Mouse (Mus musculus) ZHBTc4 (cell line): ENCODE data around the gene Ly75.

Experiments
- DNase-seq: peaks from one replicate; pipeline ENCODE4 v3.0.0-alpha.2; 2011; ENCODE audit warnings: low read depth, low spot score

The Ly75 gene

GRCm38 (mm10) chr2:60326948-60327347 lies 56.2 kb downstream of the Ly75 start:
- no peak for DNase-seq

- DNase-seq, result peak; percentile 76
Measured at GRCm38 (mm10) chr2:60323411-60323810, 59.7 kb downstream of the Ly75 start.

DNA sequence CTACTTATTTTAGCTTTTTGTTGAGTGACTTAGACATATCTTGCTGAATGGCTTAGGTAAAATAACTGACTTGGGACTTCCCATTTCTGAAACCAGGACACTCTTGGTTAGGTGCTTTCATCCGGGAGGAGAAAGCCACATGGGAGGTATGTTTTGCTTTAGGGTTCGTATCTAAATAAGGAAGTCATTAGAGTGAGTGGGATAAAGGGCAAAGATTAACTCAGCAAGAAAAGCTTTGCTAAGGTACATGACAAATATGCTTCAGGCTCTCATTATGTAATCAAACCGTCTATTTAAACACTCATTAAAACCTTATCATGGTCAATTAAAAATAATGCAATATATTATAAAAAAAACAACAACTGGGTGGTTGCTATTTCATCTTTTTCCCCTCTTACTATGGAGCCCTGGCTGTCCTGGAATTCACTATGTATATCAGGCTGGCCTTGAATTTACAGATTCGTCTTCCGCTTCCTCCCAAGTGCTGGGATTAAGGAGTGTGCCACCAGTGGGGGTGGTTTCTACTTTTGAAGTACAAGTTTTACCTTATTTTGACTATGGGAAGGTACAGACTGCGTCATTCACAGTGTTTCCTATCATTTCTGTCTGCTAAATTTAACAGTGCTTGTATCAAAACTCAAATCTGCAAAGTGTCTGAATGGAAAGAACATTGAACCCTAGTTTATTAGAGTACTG lies 60.9 kb downstream of the Ly75 start:
- DNase-seq, result no peak

GRCm38 (mm10) chr2:60303796-60304195 lies 79.3 kb downstream of the Ly75 start:
- no peak for DNase-seq

DNA sequence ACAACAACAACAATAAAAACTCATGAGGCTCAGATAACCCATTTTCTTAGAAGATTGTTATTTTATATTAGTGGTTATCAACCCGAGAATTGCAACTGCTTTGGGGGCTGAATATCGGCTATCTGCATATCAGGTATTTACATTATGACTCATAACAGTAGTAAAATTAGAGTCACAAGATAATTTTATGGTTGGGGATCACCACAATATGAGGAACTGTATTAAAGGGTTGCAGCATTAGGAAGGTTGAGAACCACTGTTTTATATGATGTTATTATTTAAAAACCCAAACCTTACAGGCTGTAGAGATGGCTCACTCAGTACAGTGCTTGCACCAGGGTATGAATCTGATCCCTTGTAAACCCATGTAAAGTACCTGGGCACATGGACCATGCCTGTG lies 83.8 kb downstream of the Ly75 start:
- no peak for DNase-seq

DNA sequence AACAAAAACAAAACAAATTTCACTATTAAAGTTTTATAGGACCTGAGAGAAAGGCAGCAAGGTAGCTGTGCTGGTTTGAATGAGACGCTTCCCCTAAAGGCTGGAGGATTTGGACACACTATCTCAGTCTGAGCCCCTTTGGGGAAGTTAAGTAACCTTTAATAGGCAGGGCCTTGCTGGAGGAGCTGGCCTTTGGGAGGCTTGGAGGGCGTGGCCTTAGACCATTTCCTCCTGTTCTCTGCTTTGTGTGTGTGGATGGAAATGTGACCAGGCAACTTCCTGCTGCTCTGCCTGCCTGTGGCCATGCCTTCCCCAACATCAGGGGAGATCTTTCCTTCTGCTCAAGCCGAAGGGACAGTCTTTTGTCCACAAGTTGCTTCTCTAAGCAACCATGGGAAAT lies 84.8 kb downstream of the Ly75 start:
- DNase-seq, result peak; percentile 68

DNA sequence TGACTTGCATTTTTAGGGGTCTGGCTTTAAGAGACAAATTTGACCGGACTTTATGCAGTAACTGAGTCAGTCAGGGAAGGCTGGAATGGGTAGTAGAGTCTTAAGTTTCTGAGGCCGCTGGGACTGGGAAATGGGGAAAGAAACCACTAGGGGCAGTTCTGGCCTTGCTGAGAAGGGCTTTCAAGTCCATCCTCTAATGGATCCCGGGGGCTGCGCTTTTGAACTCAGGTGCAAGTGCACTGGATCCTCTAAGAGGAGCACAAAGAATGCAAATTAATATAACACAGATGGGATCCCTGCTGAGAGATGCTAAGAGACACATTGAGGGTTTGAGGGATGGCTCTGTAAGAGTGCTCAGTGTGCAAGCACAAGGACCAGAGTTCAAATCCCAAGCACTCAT lies 91.7 kb downstream of the Ly75 start:
- peak; percentile 44 for DNase-seq

DNA sequence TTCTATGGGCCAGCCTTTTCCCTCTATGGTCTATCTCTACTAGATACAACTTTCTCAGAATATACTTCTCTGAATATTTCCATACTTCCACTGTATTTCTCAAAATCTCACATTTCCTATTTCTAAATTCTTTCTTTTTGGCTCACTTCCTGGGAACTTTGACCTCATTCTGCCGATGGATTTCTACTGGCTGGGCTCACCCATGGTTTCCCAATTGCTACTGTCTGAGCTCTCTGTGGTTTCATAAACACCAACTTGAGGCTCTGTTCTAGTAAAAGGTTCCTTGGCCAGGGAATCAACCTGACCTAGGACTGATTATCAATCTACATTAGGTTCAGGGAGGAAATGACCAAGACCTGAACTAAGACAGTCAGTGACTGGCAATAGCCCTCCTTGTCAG lies 93.7 kb downstream of the Ly75 start:
- no peak for DNase-seq

GRCm38 (mm10) chr2:60288606-60289005 lies 94.5 kb downstream of the Ly75 start:
- no peak for DNase-seq

DNA sequence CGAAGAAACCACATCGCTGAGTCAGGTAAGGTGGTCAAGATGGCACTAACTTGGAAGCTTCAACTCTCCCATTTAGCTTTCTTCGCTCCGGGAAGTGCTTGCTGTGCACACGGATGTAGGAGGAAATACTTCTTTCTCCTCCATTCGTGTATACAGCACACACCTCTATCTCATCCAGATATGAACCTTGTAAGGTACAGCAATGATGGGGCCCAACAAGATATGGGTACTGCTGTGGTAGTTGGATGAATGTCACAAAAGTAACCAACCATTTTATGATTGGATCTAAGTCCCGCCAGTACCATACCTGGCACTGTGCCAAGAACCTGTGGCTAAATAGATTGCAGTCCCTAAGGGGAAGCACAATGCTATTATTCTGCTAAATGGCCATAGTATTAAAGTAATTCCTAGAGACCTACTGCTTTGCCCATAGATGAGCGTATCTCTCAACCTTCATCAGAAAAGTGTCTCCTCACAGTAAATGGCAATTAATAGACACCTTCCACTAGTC lies 97.9 kb downstream of the Ly75 start:
- no peak for DNase-seq

DNA sequence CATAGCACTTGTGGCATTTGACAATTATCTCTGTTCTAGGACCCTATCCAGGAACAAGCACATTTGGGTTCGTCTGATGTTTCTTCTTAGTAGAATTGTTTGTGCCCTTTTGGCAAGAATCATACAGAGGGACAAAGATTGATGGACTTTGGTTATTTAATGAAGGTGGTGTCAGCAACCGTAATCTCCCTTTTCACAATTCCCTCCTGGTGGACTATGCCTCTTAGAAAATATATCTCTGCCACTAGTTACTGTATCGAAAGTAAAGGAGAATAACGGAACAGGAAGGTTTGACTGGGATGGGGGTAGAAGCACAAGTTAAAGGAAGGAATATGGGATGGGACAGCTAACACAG lies 98.7 kb downstream of the Ly75 start, which contains the start of gene Cd302:
Cd302 (minus strand) TSS at position 22 of the 355 bp plus-strand sequence.
- no peak for DNase-seq

GRCm38 (mm10) chr2:60283751-60284466 lies 99.2 kb downstream of the Ly75 start:
- peak; percentile 71 for DNase-seq

GRCm38 (mm10) chr2:60283208-60283750 lies 99.8 kb downstream of the Ly75 start:
- DNase-seq, result no peak

DNA sequence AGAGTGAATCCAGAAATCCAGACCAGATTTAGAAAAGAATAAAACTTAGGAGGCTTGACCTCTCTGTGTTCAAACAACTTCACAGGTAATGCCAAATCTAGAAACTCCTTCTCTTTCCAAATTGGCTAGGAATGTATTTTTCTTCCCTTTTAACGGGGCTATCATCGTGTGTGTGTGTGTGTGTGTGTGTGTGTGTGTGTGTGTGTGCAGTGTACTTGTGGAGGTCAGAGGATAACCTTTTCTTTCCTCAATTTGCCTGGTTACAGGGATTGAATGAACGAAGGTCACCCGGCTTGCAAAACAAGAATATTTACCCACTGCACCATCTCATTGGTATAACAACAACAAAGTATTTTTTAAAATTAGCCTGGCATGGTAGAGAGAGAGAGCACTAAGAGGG lies 100.5 kb downstream of the Ly75 start:
- no peak for DNase-seq

GRCm38 (mm10) chr2:60278627-60279026 lies 104.5 kb downstream of the Ly75 start:
- DNase-seq, result no peak

DNA sequence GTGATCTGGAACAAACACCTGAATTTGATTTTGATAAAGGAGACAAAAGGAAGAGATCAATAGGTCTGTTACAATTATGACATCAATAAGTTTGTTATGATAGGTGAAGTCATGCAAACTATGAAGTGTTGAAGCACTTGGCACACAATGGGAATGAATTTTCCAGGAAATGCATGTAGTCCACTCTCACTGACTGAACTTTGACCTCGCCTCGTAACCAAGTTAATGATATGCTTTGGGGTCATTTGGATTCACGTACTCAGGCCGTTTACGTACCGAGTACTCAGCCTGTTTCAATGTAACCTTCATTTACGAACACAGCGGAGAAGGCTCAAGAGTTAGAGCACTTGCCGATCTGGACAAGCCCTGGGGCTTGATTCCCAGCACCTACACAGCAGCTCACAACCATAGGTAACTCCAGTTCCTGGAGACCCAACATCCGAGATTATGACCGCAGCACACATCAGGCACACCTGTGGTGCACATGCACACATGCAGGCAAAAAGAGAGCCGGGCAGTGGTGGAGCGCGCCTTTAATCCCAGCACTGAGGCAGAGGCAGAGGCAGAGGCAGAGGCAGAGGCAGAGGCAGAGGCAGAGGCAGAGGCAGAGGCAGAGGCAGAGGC lies 113.1 kb downstream of the Ly75 start:
- DNase-seq, result no peak

- no peak for DNase-seq
Measured at GRCm38 (mm10) chr2:60267567-60267966, 115.5 kb downstream of the Ly75 start.

GRCm38 (mm10) chr2:60260621-60261350 lies 122.3 kb downstream of the Ly75 start:
- DNase-seq, result no peak

DNA sequence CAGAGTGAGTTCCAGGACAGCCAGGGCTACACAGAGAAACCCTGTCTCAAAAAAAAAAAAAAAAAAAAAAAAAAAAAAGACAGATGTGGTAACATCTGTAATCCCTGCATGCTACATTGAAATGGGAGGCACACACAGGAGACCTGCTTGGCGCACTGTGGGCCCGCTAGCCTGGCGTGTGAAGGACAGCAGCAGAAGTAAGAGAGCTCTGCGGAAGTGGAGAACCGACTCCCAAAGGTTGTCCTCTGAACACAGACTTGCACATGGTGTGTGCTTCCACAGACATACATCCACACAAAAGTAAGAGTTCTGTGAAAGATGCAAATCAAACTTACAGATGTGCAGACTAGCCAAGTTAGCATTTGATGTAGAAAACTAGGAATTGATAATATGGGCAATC lies 123.9 kb downstream of the Ly75 start:
- no peak for DNase-seq

- DNase-seq, result no peak
Measured at GRCm38 (mm10) chr2:60256751-60257150, 126.4 kb downstream of the Ly75 start.

GRCm38 (mm10) chr2:60253506-60253905 lies 129.6 kb downstream of the Ly75 start:
- no peak for DNase-seq

DNA sequence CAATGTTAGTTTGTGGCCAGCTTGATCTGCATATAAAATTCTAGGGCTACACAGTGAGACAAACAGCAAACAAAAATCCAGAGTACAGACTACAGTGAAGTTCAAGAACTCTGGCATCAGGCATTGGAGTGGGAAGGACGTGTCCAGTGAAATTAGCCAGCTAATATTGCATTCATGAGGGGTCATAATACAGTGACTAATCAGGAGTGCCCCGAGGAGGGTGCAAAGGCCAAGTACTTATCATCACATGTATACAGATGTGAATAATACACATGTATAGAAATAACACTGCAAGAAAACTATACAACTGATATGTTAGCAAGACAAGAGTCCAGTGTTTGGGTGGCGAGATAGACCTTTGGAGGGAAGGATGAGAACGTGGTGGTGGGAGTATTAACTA lies 130.3 kb downstream of the Ly75 start:
- no peak for DNase-seq
